Mouse (Mus musculus): ENCODE measurements around the gene Crim1. TPM values are rescaled to one million over a fixed set of nuclear protein-coding genes. Genes with fewer than 3 reads are reported as not detected.
A peak's percentile ranks its signal among the peaks of the same experiment; 100 is the strongest.

Crim1 gene
- total and polyA plus RNA-seq, 3 experiments: 14.1 to 72.8 (median 21.9) TPM

DNA sequence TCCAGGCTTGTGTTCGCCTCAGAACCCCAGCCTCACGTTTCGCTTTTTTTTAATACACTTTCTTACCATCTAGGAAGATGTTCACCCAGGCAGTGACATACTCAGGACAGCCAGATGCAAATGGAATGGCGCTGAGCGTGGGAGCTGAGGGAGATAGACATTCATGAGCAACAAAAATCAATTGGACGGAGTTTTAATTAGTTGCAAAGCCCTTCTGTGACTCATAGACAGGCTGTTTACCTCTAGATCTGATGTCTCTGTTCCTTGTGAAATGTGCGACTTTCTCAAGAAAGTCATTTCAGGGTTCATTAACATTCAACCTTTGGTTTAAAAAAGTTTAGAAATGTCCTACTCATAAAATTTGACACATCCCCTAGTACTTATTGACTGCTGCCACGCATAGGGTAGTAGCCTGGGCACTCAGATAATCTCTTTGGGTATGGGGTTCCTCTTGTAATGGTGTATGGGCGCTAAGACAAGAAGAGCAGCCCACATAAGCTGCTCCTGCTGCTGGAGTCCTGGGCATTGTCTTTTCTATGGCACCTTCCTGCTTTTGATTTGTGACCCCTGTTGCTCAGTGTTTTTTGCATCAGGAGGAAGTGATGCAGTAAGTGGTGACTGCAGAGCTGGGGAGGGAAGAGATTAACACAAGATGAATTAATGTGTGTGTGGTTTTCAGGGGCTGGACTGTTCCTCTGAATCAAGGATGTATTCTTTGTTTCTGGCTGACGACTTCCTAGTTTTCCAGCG is 46.8 kb downstream of the Crim1 start:
- peaks cover 3 to 19% of the 10 kb centered on the region in 2 experiments for H3K36me3 ChIP-seq (replicated peaks in 1 of 2; ENCODE audit: control insufficient read depth in 1 of 2, insufficient read depth in 1 of 2, low read length in 1 of 2)
- dilution Hi-C loops (cut with MboI; ENCODE audit: extremely low pct_ligation_motif_present, extremely low pct_unique_long_range_greater_than_20kb, low sequenced_read_pairs) (no loop called here), in situ Hi-C loops (cut with MboI; ENCODE audit: low pct_ligation_motif_present, low pct_unique_long_range_greater_than_20kb, low sequenced_read_pairs) (no loop called here)
- H3K79me2 ChIP-seq (replicated peaks; ENCODE audit: control insufficient read depth, extremely low read depth, insufficient read depth, poor library complexity, severe bottlenecking): peaks cover 54% of the 10 kb centered on the region
- no peak overlapping the region for H3K4me3 ChIP-seq (replicated peaks in 1 of 3; ENCODE audit: low read depth in 2 of 3, low read length in 2 of 3, poor library complexity in 1 of 3)
- peak overlapping the region; percentile 100 for H3K27ac ChIP-seq (ENCODE audit: insufficient read depth, low read depth)
- TF ChIP-seq USF2 (conservative IDR thresholded peaks at IDR 0.05; ENCODE audit: low read depth, low read length): no peak
- TF ChIP-seq ZNF384 (IDR thresholded peaks at IDR 0.05; ENCODE audit: low read depth, low read length): peak; percentile 40; the same call in 1 of the 2 replicates
- TF ChIP-seq POLR2AphosphoS2 (IDR thresholded peaks at IDR 0.05; ENCODE audit: low read depth, low read length): no peak
- no peak for TF ChIP-seq E2F4 (IDR thresholded peaks at IDR 0.05; ENCODE audit: insufficient replicate concordance, low read depth, low read length)
- TF ChIP-seq IRF4 (IDR thresholded peaks at IDR 0.05; ENCODE audit: low read depth, low read length): no peak
- TF ChIP-seq TCF12 (IDR thresholded peaks at IDR 0.05; ENCODE audit: low read depth, low read length): 0 out of 2 replicates have a peak, but pooled peaks have one; percentile 22
- TF ChIP-seq MAZ (IDR thresholded peaks at IDR 0.05; ENCODE audit: low read depth, low read length): peak; percentile 20; the same call in 1 of the 2 replicates
- no peak for TF ChIP-seq MXI1 (IDR thresholded peaks at IDR 0.05; ENCODE audit: low read depth, low read length)
- no peak for TF ChIP-seq BHLHE40 (IDR thresholded peaks at IDR 0.05; ENCODE audit: low read depth, low read length)
- TF ChIP-seq JUND (conservative IDR thresholded peaks at IDR 0.05; ENCODE audit: low read depth, low read length): no peak
- no peak for TF ChIP-seq MAFK (IDR thresholded peaks at IDR 0.05; ENCODE audit: insufficient replicate concordance, low read length)
- no peak for TF ChIP-seq MYC (IDR thresholded peaks at IDR 0.05; ENCODE audit: low read depth, low read length)
- TF ChIP-seq ETS1 (conservative IDR thresholded peaks at IDR 0.05; ENCODE audit: low read depth, low read length): 0 out of 2 replicates have a peak, but pooled peaks have one; percentile 20
- no peak for TF ChIP-seq SMC3 (IDR thresholded peaks at IDR 0.05; ENCODE audit: low read depth, low read length)
- no peak for TF ChIP-seq USF1 (IDR thresholded peaks at IDR 0.05; ENCODE audit: low read depth, low read length)
- DNase-seq (ENCODE audit: extremely low read depth): peak; percentile 43
- H3K9ac ChIP-seq (ENCODE audit: insufficient read depth, low read depth): peak overlapping the region; percentile 35
- H3K9me3 ChIP-seq (replicated peaks; ENCODE audit: low read length): no peaks in the 10 kb centered on the region
- H3K27me3 ChIP-seq (replicated peaks): no peaks in the 10 kb centered on the region
- H3K4me2 ChIP-seq (ENCODE audit: insufficient read depth, low read depth, poor library complexity, severe bottlenecking): peak overlapping the region; percentile 97
- peaks cover 16 to 82% of the 10 kb centered on the region in 2 experiments for H3K4me1 ChIP-seq (ENCODE audit: control insufficient read depth in 1 of 2, insufficient read depth in 2 of 2)

DNA sequence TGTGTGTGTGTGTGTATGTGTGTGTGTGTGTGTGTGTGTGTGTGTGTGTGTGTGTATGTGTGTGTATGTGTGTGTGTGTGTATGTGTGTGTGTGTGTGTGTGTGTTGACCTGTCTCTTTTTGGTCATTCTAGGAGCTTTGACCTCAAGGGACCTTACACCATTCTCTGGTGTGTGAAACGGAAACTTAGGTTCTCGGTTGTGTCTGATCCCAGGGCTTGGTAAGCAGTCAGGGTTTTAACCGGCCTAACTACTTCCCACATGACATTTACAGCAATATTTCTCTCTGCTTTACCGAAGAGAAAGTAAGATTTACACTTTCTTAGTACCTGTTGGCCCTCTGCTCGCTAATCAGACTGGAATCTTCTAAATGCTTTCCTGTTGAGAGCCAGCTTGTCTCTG is 48.1 kb downstream of the Crim1 start:
- peaks cover 3 to 19% of the 10 kb centered on the region in 2 experiments for H3K36me3 ChIP-seq (replicated peaks in 1 of 2; ENCODE audit: control insufficient read depth in 1 of 2, insufficient read depth in 1 of 2, low read length in 1 of 2)
- TF ChIP-seq MAX (IDR thresholded peaks at IDR 0.05; ENCODE audit: low read length) (no peak), ZMIZ1 (IDR thresholded peaks at IDR 0.05; ENCODE audit: low read depth, low read length) (no peak), IRF4 (IDR thresholded peaks at IDR 0.05; ENCODE audit: low read depth, low read length) (peak; percentile 74), MAZ (IDR thresholded peaks at IDR 0.05; ENCODE audit: low read depth, low read length) (no peak), POLR2A (IDR thresholded peaks at IDR 0.05; ENCODE audit: low read depth, low read length) (no peak), CHD1 (IDR thresholded peaks at IDR 0.05; ENCODE audit: low read depth, low read length) (peak; percentile 78; the same call in 1 of the 2 replicates), MEF2A (IDR thresholded peaks at IDR 0.05; ENCODE audit: borderline replicate concordance, low read depth, low read length) (0 out of 2 replicates have a peak, but pooled peaks have one; percentile 20), CHD2 (IDR thresholded peaks at IDR 0.05; ENCODE audit: low read length) (0 out of 2 replicates have a peak, but pooled peaks have one; percentile 19), USF2 (conservative IDR thresholded peaks at IDR 0.05; ENCODE audit: low read depth, low read length) (no peak), ZNF384 (IDR thresholded peaks at IDR 0.05; ENCODE audit: low read depth, low read length) (0 out of 2 replicates have a peak, but pooled peaks have one; percentile 16), MYC (IDR thresholded peaks at IDR 0.05; ENCODE audit: low read depth, low read length) (0 out of 2 replicates have a peak, but pooled peaks have one; percentile 27), BHLHE40 (IDR thresholded peaks at IDR 0.05; ENCODE audit: low read depth, low read length) (0 out of 2 replicates have a peak, but pooled peaks have one; percentile 13), KAT2A (IDR thresholded peaks at IDR 0.05; ENCODE audit: insufficient replicate concordance, low read length) (no peak), TCF12 (IDR thresholded peaks at IDR 0.05; ENCODE audit: low read depth, low read length) (peak; percentile 38; the same call in 1 of the 2 replicates), ELF1 (IDR thresholded peaks at IDR 0.05; ENCODE audit: low read depth, low read length) (no peak), EP300 (IDR thresholded peaks at IDR 0.05; ENCODE audit: low read length) (peak; percentile 73), SMC3 (IDR thresholded peaks at IDR 0.05; ENCODE audit: low read depth, low read length) (no peak), MXI1 (IDR thresholded peaks at IDR 0.05; ENCODE audit: low read depth, low read length) (peak; percentile 68; the same call in 1 of the 2 replicates), HCFC1 (IDR thresholded peaks at IDR 0.05; ENCODE audit: low read depth, low read length) (no peak), SIN3A (IDR thresholded peaks at IDR 0.05; ENCODE audit: low read length) (peak; percentile 70; the same call in 1 of the 2 replicates)
- H3K4me3 ChIP-seq (replicated peaks in 1 of 3; ENCODE audit: low read depth in 2 of 3, low read length in 2 of 3, poor library complexity in 1 of 3): peak overlapping the region in 2 of 3 experiments; percentile 20 to 44
- in situ Hi-C loops (cut with MboI; ENCODE audit: low pct_ligation_motif_present, low pct_unique_long_range_greater_than_20kb, low sequenced_read_pairs) (no loop called here), dilution Hi-C loops (cut with MboI; ENCODE audit: extremely low pct_ligation_motif_present, extremely low pct_unique_long_range_greater_than_20kb, low sequenced_read_pairs) (no loop called here)
- peaks cover 15 to 82% of the 10 kb centered on the region in 2 experiments for H3K4me1 ChIP-seq (ENCODE audit: control insufficient read depth in 1 of 2, insufficient read depth in 2 of 2)
- peaks cover 55% of the 10 kb centered on the region for H3K79me2 ChIP-seq (replicated peaks; ENCODE audit: control insufficient read depth, extremely low read depth, insufficient read depth, poor library complexity, severe bottlenecking)
- H3K4me2 ChIP-seq (ENCODE audit: insufficient read depth, low read depth, poor library complexity, severe bottlenecking): peak overlapping the region; percentile 100
- DNase-seq (ENCODE audit: extremely low read depth): peak; percentile 47
- no peaks in the 10 kb centered on the region for H3K27me3 ChIP-seq (replicated peaks)
- H3K9me3 ChIP-seq (replicated peaks; ENCODE audit: low read length): no peaks in the 10 kb centered on the region
- H3K9ac ChIP-seq (ENCODE audit: insufficient read depth, low read depth): peak overlapping the region; percentile 87
- H3K27ac ChIP-seq (ENCODE audit: insufficient read depth, low read depth): peak overlapping the region; percentile 94

All from CH12.LX (cell line).